Mouse (Mus musculus): ENCODE results near the gene Klf12. TPM values are rescaled to one million over a fixed set of nuclear protein-coding genes. Genes with fewer than 3 reads are reported as not detected.

Gene Klf12
- polyA plus RNA-seq, 1 experiment = 0.02 TPM

GRCm38 (mm10) chr14:100189490-100190197 lies 94.8 kb downstream of the Klf12 start:
- no peak for TF ChIP-seq FLI1 (IDR thresholded peaks at IDR 0.05; ENCODE audit: low read length)
- TF ChIP-seq GATA1 (IDR thresholded peaks at IDR 0.05; ENCODE audit: borderline replicate concordance, low read length) = no peak
- Histone ChIP-seq H3K36me3 (replicated peaks; ENCODE audit: low read length) (no peaks in the 10 kb centered on the region), H3K4me3 (replicated peaks) (no peak overlapping the region), H3K9me3 (peaks cover 8% of the 10 kb centered on the region), H3K4me1 (no peaks in the 10 kb centered on the region), H3K27me3 (replicated peaks) (no peaks in the 10 kb centered on the region)

- no peaks in the 10 kb centered on the region for H3K4me1 ChIP-seq
- H3K27me3 ChIP-seq (replicated peaks) = no peaks in the 10 kb centered on the region
- no peak overlapping the region for H3K4me3 ChIP-seq (replicated peaks)
- TF ChIP-seq FLI1 (IDR thresholded peaks at IDR 0.05; ENCODE audit: low read length) (no peak), GATA1 (IDR thresholded peaks at IDR 0.05; ENCODE audit: borderline replicate concordance, low read length) (no peak)
- no peaks in the 10 kb centered on the region for H3K36me3 ChIP-seq (replicated peaks; ENCODE audit: low read length)
- H3K9me3 ChIP-seq = peaks cover 8% of the 10 kb centered on the region
Observed at GRCm38 (mm10) chr14:100187372-100187771, 97.1 kb downstream of the Klf12 start.

GRCm38 (mm10) chr14:100177796-100178195 lies 106.7 kb downstream of the Klf12 start:
- Histone ChIP-seq H3K4me3 (replicated peaks) (no peak overlapping the region), H3K4me1 (no peaks in the 10 kb centered on the region), H3K27me3 (replicated peaks) (no peaks in the 10 kb centered on the region), H3K36me3 (replicated peaks; ENCODE audit: low read length) (no peaks in the 10 kb centered on the region), H3K9me3 (0 out of 2 replicates have a peak, but pooled peaks cover 3% of the 10 kb centered on the region)
- TF ChIP-seq FLI1 (IDR thresholded peaks at IDR 0.05; ENCODE audit: low read length) = no peak
- TF ChIP-seq GATA1 (IDR thresholded peaks at IDR 0.05; ENCODE audit: borderline replicate concordance, low read length) = no peak

- Histone ChIP-seq H3K27me3 (replicated peaks) (no peaks in the 10 kb centered on the region), H3K4me3 (replicated peaks) (no peak overlapping the region), H3K36me3 (replicated peaks; ENCODE audit: low read length) (no peaks in the 10 kb centered on the region), H3K9me3 (peaks cover 12% of the 10 kb centered on the region), H3K4me1 (no peaks in the 10 kb centered on the region)
- TF ChIP-seq FLI1 (IDR thresholded peaks at IDR 0.05; ENCODE audit: low read length) (no peak), GATA1 (IDR thresholded peaks at IDR 0.05; ENCODE audit: borderline replicate concordance, low read length) (no peak)
Observed at GRCm38 (mm10) chr14:100165075-100165474, 119.4 kb downstream of the Klf12 start.

- Histone ChIP-seq H3K27me3 (replicated peaks) (no peaks in the 10 kb centered on the region), H3K4me3 (replicated peaks) (no peak overlapping the region), H3K36me3 (replicated peaks; ENCODE audit: low read length) (no peaks in the 10 kb centered on the region), H3K9me3 (peaks cover 4% of the 10 kb centered on the region; the same call in 1 of the 2 replicates), H3K4me1 (no peaks in the 10 kb centered on the region)
- TF ChIP-seq FLI1 (IDR thresholded peaks at IDR 0.05; ENCODE audit: low read length) (no peak), GATA1 (IDR thresholded peaks at IDR 0.05; ENCODE audit: borderline replicate concordance, low read length) (no peak)
Observed at GRCm38 (mm10) chr14:100156639-100157038, 127.8 kb downstream of the Klf12 start.

- no peaks in the 10 kb centered on the region for H3K4me1 ChIP-seq
- H3K36me3 ChIP-seq (replicated peaks; ENCODE audit: low read length) = no peaks in the 10 kb centered on the region
- TF ChIP-seq FLI1 (IDR thresholded peaks at IDR 0.05; ENCODE audit: low read length) = no peak
- TF ChIP-seq GATA1 (IDR thresholded peaks at IDR 0.05; ENCODE audit: borderline replicate concordance, low read length) = no peak
- H3K4me3 ChIP-seq (replicated peaks) = no peak overlapping the region
- H3K9me3 ChIP-seq = peaks cover 24% of the 10 kb centered on the region
- no peaks in the 10 kb centered on the region for H3K27me3 ChIP-seq (replicated peaks)
Observed at GRCm38 (mm10) chr14:100147666-100148065, 136.8 kb downstream of the Klf12 start.

- no peaks in the 10 kb centered on the region for H3K27me3 ChIP-seq (replicated peaks)
- peaks cover 30% of the 10 kb centered on the region for H3K9me3 ChIP-seq
- TF ChIP-seq GATA1 (IDR thresholded peaks at IDR 0.05; ENCODE audit: borderline replicate concordance, low read length) = no peak
- no peak for TF ChIP-seq FLI1 (IDR thresholded peaks at IDR 0.05; ENCODE audit: low read length)
Observed at GRCm38 (mm10) chr14:100140370-100140769, 144.1 kb downstream of the Klf12 start.

GRCm38 (mm10) chr14:100134304-100134703 lies 150.2 kb downstream of the Klf12 start:
- Histone ChIP-seq H3K4me3 (replicated peaks) (no peak overlapping the region), H3K36me3 (replicated peaks; ENCODE audit: low read length) (no peaks in the 10 kb centered on the region), H3K27me3 (replicated peaks) (no peaks in the 10 kb centered on the region), H3K4me1 (no peaks in the 10 kb centered on the region), H3K9me3 (peaks cover 15% of the 10 kb centered on the region)
- TF ChIP-seq FLI1 (IDR thresholded peaks at IDR 0.05; ENCODE audit: low read length) (no peak), GATA1 (IDR thresholded peaks at IDR 0.05; ENCODE audit: borderline replicate concordance, low read length) (no peak)

More at GRCm38 (mm10) chr14:100140370-100140769, 144.1 kb downstream of the Klf12 start:
- H3K36me3 ChIP-seq (replicated peaks; ENCODE audit: low read length) = no peaks in the 10 kb centered on the region
- no peaks in the 10 kb centered on the region for H3K4me1 ChIP-seq
- H3K4me3 ChIP-seq (replicated peaks) = no peak overlapping the region

GRCm38 (mm10) chr14:100132479-100132878 lies 152.0 kb downstream of the Klf12 start:
- Histone ChIP-seq H3K27me3 (replicated peaks) (no peaks in the 10 kb centered on the region), H3K36me3 (replicated peaks; ENCODE audit: low read length) (no peaks in the 10 kb centered on the region), H3K4me3 (replicated peaks) (no peak overlapping the region), H3K4me1 (no peaks in the 10 kb centered on the region), H3K9me3 (peaks cover 13% of the 10 kb centered on the region)
- TF ChIP-seq FLI1 (IDR thresholded peaks at IDR 0.05; ENCODE audit: low read length) = no peak
- no peak for TF ChIP-seq GATA1 (IDR thresholded peaks at IDR 0.05; ENCODE audit: borderline replicate concordance, low read length)

- Histone ChIP-seq H3K4me3 (replicated peaks) (no peak overlapping the region), H3K4me1 (no peaks in the 10 kb centered on the region), H3K27me3 (replicated peaks) (no peaks in the 10 kb centered on the region), H3K36me3 (replicated peaks; ENCODE audit: low read length) (no peaks in the 10 kb centered on the region), H3K9me3 (peaks cover 14% of the 10 kb centered on the region)
- TF ChIP-seq FLI1 (IDR thresholded peaks at IDR 0.05; ENCODE audit: low read length) (no peak), GATA1 (IDR thresholded peaks at IDR 0.05; ENCODE audit: borderline replicate concordance, low read length) (no peak)
Observed at GRCm38 (mm10) chr14:100126126-100126525, 158.4 kb downstream of the Klf12 start.
